Comparison of ENCODE assay signal across 14 mouse cellular contexts in genomic region chr7:30525954-30526353, GRCm38 (mm10). TPM values are rescaled to one million over a fixed set of nuclear protein-coding genes. Genes with fewer than 3 reads are reported as not detected.
DNase-seq lines count a peak whose midpoint lies in the region; ATAC-seq lines count a peak whose summit lies in the region.
"Had no signal": no experiment of that assay in that cellular context is flagged by ENCODE, and none has a peak within 500 bp of the region (broad histone marks: within the 10 kb centered on the region; RNA-seq: fewer than 3 reads in every experiment).

No protein-coding gene starts in this region.

- no peak overlapping the region for H3K27ac ChIP-seq in hindbrain, embryonic 11.5 days (ENCODE audit: low read depth, low read length)
- no peak overlapping the region for H3K27ac ChIP-seq in hindbrain, embryonic 14.5 days
- no peak overlapping the region for H3K27ac ChIP-seq in forebrain, embryonic 16.5 days (ENCODE audit: low read length)
- H3K27ac ChIP-seq: liver, embryonic 12.5 days had no signal

- 36% methylated on average over 10 of the region's 10 CpGs for WGBS in hindbrain, embryonic 11.5 days
- WGBS in hindbrain, embryonic 14.5 days, result 42% methylated on average over 10 of the region's 10 CpGs
- 41% methylated on average over 10 of the region's 10 CpGs for WGBS in forebrain, embryonic 16.5 days

- no peak overlapping the region for H3K4me2 ChIP-seq in hindbrain, embryonic 11.5 days (replicated peaks; ENCODE audit: low read depth, low read length)
- no peak overlapping the region for H3K4me2 ChIP-seq in hindbrain, embryonic 14.5 days (replicated peaks)
- H3K4me2 ChIP-seq in forebrain, embryonic 16.5 days (ENCODE audit: low read length), result no peak overlapping the region
- H3K4me2 ChIP-seq: liver, embryonic 12.5 days had no signal

- H3K9ac ChIP-seq in hindbrain, embryonic 11.5 days (ENCODE audit: low read depth, low read length), result 0 out of 2 replicates have a peak overlapping the region, but pooled peaks have one; percentile 23
- no peak overlapping the region for H3K9ac ChIP-seq in hindbrain, embryonic 14.5 days
- peak overlapping the region; percentile 27; the same call in 1 of the 2 replicates for H3K9ac ChIP-seq in forebrain, embryonic 16.5 days (replicated peaks; ENCODE audit: low read depth, low read length)
- H3K9ac ChIP-seq: liver, embryonic 12.5 days had no signal

- H3K27me3 ChIP-seq in hindbrain, embryonic 11.5 days (ENCODE audit: control insufficient read depth, insufficient read depth, low read length), result 0 out of 2 replicates have a peak, but pooled peaks cover 2% of the 10 kb centered on the region
- H3K27me3 ChIP-seq in hindbrain, embryonic 14.5 days (ENCODE audit: control insufficient read depth, insufficient read depth, low read length), result no peaks in the 10 kb centered on the region
- H3K27me3 ChIP-seq in forebrain, embryonic 16.5 days (replicated peaks; ENCODE audit: control insufficient read depth, insufficient read depth, low read length), result no peaks in the 10 kb centered on the region
- H3K27me3 ChIP-seq: liver, embryonic 12.5 days had no signal

- no peaks in the 10 kb centered on the region for H3K9me3 ChIP-seq in hindbrain, embryonic 11.5 days (ENCODE audit: control insufficient read depth, low read length)
- H3K9me3 ChIP-seq in hindbrain, embryonic 14.5 days (ENCODE audit: control insufficient read depth, low read length), result no peaks in the 10 kb centered on the region
- H3K9me3 ChIP-seq in forebrain, embryonic 16.5 days (ENCODE audit: control insufficient read depth, low read length), result no peaks in the 10 kb centered on the region
- H3K9me3 ChIP-seq: G1E; liver, embryonic 12.5 days had no signal

- no peak for DNase-seq in hindbrain, embryonic 11.5 days (ENCODE audit: low spot score)
- DNase-seq in hindbrain, embryonic 14.5 days (ENCODE audit: low spot score), result no peak
- DNase-seq in ZHBTc4 (ENCODE audit: low read depth, low spot score), result peak; percentile 67
- peak; percentile 61 for DNase-seq in lung, postnatal 10 days
- DNase-seq in cerebellum, adult 9-11 months, result no peak
- no peak for DNase-seq in cerebellum, adult 9-10 months
- DNase-seq: adrenal gland, postnatal 14 days; cerebellum, postnatal 36 days; gastrocnemius, postnatal 10 days; kidney, adult 9 months had no signal

- no peak overlapping the region for H3K4me3 ChIP-seq in hindbrain, embryonic 11.5 days (ENCODE audit: low read depth, low read length)
- no peak overlapping the region for H3K4me3 ChIP-seq in hindbrain, embryonic 14.5 days (replicated peaks; ENCODE audit: low read length)
- no peak overlapping the region for H3K4me3 ChIP-seq in forebrain, embryonic 16.5 days (replicated peaks; ENCODE audit: low read length)
- H3K4me3 ChIP-seq: liver, embryonic 12.5 days had no signal

- H3K36me3 ChIP-seq in hindbrain, embryonic 11.5 days (ENCODE audit: control insufficient read depth, insufficient read depth, low read length), result peaks cover 24% of the 10 kb centered on the region
- H3K36me3 ChIP-seq in hindbrain, embryonic 14.5 days (replicated peaks; ENCODE audit: control insufficient read depth, insufficient read depth), result peaks cover 91% of the 10 kb centered on the region
- H3K36me3 ChIP-seq in forebrain, embryonic 16.5 days (ENCODE audit: control insufficient read depth, insufficient read depth), result peaks cover 52% of the 10 kb centered on the region

- no peak for ATAC-seq in hindbrain, embryonic 11.5 days (ENCODE audit: low FRiP score)
- no peak for ATAC-seq in hindbrain, embryonic 14.5 days (ENCODE audit: low FRiP score)
- no peak for ATAC-seq in forebrain, embryonic 16.5 days
- ATAC-seq in inflammation-experienced regulatory T-cells, adult 6 months, result no peak
- ATAC-seq: liver, embryonic 12.5 days had no signal

- 0 out of 2 replicates have a peak, but pooled peaks cover 5% of the 10 kb centered on the region for H3K4me1 ChIP-seq in hindbrain, embryonic 11.5 days (replicated peaks; ENCODE audit: control insufficient read depth, insufficient read depth, low read length)
- H3K4me1 ChIP-seq in hindbrain, embryonic 14.5 days (replicated peaks; ENCODE audit: control insufficient read depth, insufficient read depth, low read length), result no peaks in the 10 kb centered on the region
- no peaks in the 10 kb centered on the region for H3K4me1 ChIP-seq in forebrain, embryonic 16.5 days (replicated peaks; ENCODE audit: control insufficient read depth, insufficient read depth, low read length)

RNA-seq across cellular contexts. Expression of gene Arhgap33, which starts 8.9 kb away (rescaled TPM):
- 41.4 and 41.9 TPM in 2 replicates for polyA plus RNA-seq in hindbrain, embryonic 11.5 days (2014; fragmentation: Nextera tagmentation; extraction: Ambion mirVana)
- 112 TPM in 2 replicates for polyA plus RNA-seq in hindbrain, embryonic 14.5 days (2014; fragmentation: Nextera tagmentation; extraction: Ambion mirVana)
- polyA plus RNA-seq in forebrain, embryonic 16.5 days (2015; fragmentation: Nextera tagmentation; extraction: Ambion mirVana), result 122 and 148 TPM in 2 replicates
- 1 to 10 TPM in 1 of 3 experiments, under 1 TPM in 2; 0.28 to 1.1 (median 0.91) TPM for polyA plus RNA-seq in inflammation-experienced regulatory T-cells, adult 6 months (2017; shearing (Covaris generic))

RNA-seq across cellular contexts. Expression of gene Hspb6, which starts 26.0 kb away (rescaled TPM):
- 3.5 and 4.0 TPM in 2 replicates for polyA plus RNA-seq in hindbrain, embryonic 11.5 days (2014; fragmentation: Nextera tagmentation; extraction: Ambion mirVana)
- 9.3 and 12.6 TPM in 2 replicates for polyA plus RNA-seq in hindbrain, embryonic 14.5 days (2014; fragmentation: Nextera tagmentation; extraction: Ambion mirVana)
- 9.3 and 11.1 TPM in 2 replicates for polyA plus RNA-seq in forebrain, embryonic 16.5 days (2015; fragmentation: Nextera tagmentation; extraction: Ambion mirVana)
- polyA plus RNA-seq in inflammation-experienced regulatory T-cells, adult 6 months (2017; shearing (Covaris generic)), result 1 to 10 TPM; 2.7 to 3.6 (median 2.8) TPM

RNA-seq across cellular contexts. Expression of gene Proser3, which starts 26.1 kb away (rescaled TPM):
- 11.4 and 18.4 TPM in 2 replicates for polyA plus RNA-seq in hindbrain, embryonic 11.5 days (2014; fragmentation: Nextera tagmentation; extraction: Ambion mirVana)
- polyA plus RNA-seq in hindbrain, embryonic 14.5 days (2014; fragmentation: Nextera tagmentation; extraction: Ambion mirVana), result 10.4 and 11.0 TPM in 2 replicates
- 8.8 and 13.5 TPM in 2 replicates for polyA plus RNA-seq in forebrain, embryonic 16.5 days (2015; fragmentation: Nextera tagmentation; extraction: Ambion mirVana)
- 1 to 10 TPM; 2.8 to 4.5 (median 4.0) TPM for polyA plus RNA-seq in inflammation-experienced regulatory T-cells, adult 6 months (2017; shearing (Covaris generic))

RNA-seq across cellular contexts. Expression of gene Prodh2, which starts 32.5 kb away (rescaled TPM):
- not detected in 2 replicates for polyA plus RNA-seq in hindbrain, embryonic 11.5 days (2014; fragmentation: Nextera tagmentation; extraction: Ambion mirVana)
- polyA plus RNA-seq in hindbrain, embryonic 14.5 days (2014; fragmentation: Nextera tagmentation; extraction: Ambion mirVana), result 0.48 TPM in 1 of 2 replicates, not detected in the other
- not detected in 2 replicates for polyA plus RNA-seq in forebrain, embryonic 16.5 days (2015; fragmentation: Nextera tagmentation; extraction: Ambion mirVana)
- polyA plus RNA-seq in inflammation-experienced regulatory T-cells, adult 6 months (2017; shearing (Covaris generic)), result not detected
- polyA plus RNA-seq: G1E had no signal

RNA-seq across cellular contexts. Expression of gene Lin37, which starts 33.7 kb away (rescaled TPM):
- 44.7 and 48.3 TPM in 2 replicates for polyA plus RNA-seq in hindbrain, embryonic 11.5 days (2014; fragmentation: Nextera tagmentation; extraction: Ambion mirVana)
- polyA plus RNA-seq in hindbrain, embryonic 14.5 days (2014; fragmentation: Nextera tagmentation; extraction: Ambion mirVana), result 49.2 and 49.4 TPM in 2 replicates
- 52.9 and 55.1 TPM in 2 replicates for polyA plus RNA-seq in forebrain, embryonic 16.5 days (2015; fragmentation: Nextera tagmentation; extraction: Ambion mirVana)
- 100 to 1,000 TPM in 2 of 3 experiments, 10 to 100 TPM in 1; 94.5 to 112 (median 109) TPM for polyA plus RNA-seq in inflammation-experienced regulatory T-cells, adult 6 months (2017; shearing (Covaris generic))

Comparison
In these comparisons a context has a peak if more than half of its experiments do, and no peak if none do; other contexts are left out.
1. DNase-seq: peak in ZHBTc4 (single experiment) and lung, postnatal 10 days (single experiment); none in hindbrain, embryonic 11.5 days (single experiment), hindbrain, embryonic 14.5 days (single experiment), cerebellum, adult 9-11 months (single experiment) and cerebellum, adult 9-10 months (single experiment).
2. RNA of gene Arhgap33, which starts 8.9 kb away (polyA plus RNA-seq): 122 to 148 TPM in forebrain, embryonic 16.5 days, 112 TPM in hindbrain, embryonic 14.5 days and 41.4 to 41.9 TPM in hindbrain, embryonic 11.5 days; 0.28 to 1.1 TPM in inflammation-experienced regulatory T-cells, adult 6 months; every median in the first group is over 10 times any median in the second.